Mouse (Mus musculus): Measurements from ENCODE around the gene Krt32. TPM values are rescaled to one million over a fixed set of nuclear protein-coding genes. Genes with fewer than 3 reads are reported as not detected.

The Krt32 gene
- polyA plus RNA-seq, 2 experiments from 2014 or later, result not detected

DNA sequence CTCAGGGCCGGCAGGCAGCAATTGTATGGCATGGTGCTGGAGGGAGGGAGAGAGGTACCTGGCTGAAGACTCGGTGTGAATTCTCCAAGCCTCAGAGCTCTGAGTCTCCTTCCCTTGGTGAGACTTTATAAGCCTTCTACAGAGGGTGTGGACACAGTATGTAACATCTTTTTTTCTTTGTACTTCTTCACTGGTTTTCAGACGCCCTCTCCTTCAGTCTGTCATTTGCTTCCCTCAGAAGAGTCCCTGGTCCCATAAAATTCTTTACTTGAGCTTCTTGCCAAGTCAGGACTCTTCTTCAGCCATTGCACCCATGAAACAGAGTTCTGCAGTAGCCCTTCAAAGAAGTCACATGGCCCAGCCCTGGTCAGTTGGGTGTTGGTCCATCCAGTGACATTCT, 37.6 kb downstream of the Krt32 start, which contains the start of gene Krt31:
Gene Krt31, minus strand, starts transcription at position 101 of the 400 bp plus-strand sequence.
- no peak for ATAC-seq

DNA sequence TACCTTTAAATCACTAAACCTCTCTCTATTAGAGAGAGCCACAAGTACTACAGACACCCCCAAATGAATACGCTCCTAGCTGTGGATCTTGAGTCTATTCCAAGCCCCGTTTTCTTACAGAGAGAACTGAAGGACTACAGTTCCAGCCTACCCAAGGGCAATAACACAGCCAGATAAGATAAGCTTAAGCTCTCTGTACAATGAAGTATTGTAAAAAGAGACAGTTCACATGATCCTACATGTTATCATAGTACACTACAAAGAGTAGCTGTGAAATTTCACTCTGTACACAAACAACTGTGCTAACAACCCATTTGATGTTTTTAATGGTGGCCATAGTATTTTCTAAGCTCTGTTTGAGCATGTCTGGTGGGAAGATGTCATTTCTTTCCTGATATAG, 40.8 kb downstream of the Krt32 start:
- ATAC-seq, result no peak

DNA sequence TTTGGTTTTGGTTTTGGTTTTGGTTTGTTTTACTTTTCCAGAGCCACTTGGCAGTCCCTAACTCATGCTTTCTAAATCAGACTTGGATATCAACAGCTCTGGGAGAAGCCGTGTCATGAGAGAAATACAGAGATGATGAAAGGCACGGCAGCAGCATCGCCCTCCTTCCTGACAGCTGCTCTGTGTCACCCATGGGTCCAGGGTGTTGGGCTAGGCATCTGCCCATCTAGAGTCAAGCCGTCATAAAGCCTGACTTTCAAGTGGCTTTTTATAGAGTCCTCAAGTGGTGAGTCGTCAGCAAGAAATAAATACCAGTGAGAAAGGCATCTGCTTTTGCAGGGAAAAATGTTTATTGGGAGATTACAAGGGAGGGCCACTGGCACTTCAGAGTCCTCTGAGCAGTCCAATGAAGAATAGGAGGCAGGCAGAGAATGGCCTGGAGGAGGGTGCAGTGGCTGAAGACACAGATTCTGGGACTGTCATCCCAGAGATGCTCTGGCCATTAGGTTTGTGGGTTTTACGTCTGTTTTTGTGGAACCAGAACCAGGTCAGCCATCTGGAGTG, 41.6 kb downstream of the Krt32 start:
- ATAC-seq, result no peak

DNA sequence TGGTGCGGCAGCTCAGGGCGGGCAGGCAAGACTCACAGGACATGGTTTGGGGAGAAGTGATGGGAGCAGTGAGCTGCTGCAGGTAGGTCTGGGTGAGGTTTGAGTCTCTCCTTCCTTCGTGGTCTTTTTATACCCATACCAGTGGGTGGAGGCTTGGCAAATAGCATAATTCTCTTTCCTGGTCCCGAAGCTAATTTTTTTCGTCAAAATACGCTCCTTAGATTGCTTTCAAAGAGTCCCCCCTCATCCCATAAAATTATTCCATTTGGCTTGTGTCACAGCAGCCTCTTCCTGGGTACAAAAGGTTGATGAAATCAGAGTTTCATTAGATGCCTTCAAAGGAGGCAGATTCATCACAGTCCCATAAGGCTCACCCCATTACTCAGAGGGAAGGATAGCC, 46.6 kb downstream of the Krt32 start, which contains the start of gene Krt34:
Gene Krt34, minus strand, starts transcription at position 101 of the 400 bp plus-strand sequence.
- ATAC-seq, result no peak

Other genes with a start within 250 kb of the Krt32 start
- gene Krtap4-16, start 236.6 kb downstream of the Krt32 start, polyA plus RNA-seq (2017; shearing (Covaris generic)), result not detected
- gene Gm11568, start 230.3 kb downstream of the Krt32 start, polyA plus RNA-seq (2017; shearing (Covaris generic)), result not detected
- gene Gm11559, start 223.8 kb downstream of the Krt32 start, polyA plus RNA-seq (2017; shearing (Covaris generic)), result not detected
- not detected for gene Krtap9-1, start 214.8 kb downstream of the Krt32 start, polyA plus RNA-seq (2017; shearing (Covaris generic))
- gene Gm11567, start 209.0 kb downstream of the Krt32 start, polyA plus RNA-seq (2017; shearing (Covaris generic)), result not detected
- gene Krtap31-1, start 180.3 kb downstream of the Krt32 start, polyA plus RNA-seq (2017; shearing (Covaris generic)), result not detected
- gene Gm11565, start 173.5 kb downstream of the Krt32 start, polyA plus RNA-seq (2017; shearing (Covaris generic)), result not detected
- not detected for gene Krtap31-2, start 151.9 kb downstream of the Krt32 start, polyA plus RNA-seq (2017; shearing (Covaris generic))
- gene Krtap9-5, start 139.8 kb downstream of the Krt32 start, polyA plus RNA-seq (2017; shearing (Covaris generic)), result not detected
- not detected for gene Krtap29-1, start 109.2 kb downstream of the Krt32 start, polyA plus RNA-seq (2017; shearing (Covaris generic))
- not detected for gene Krtap16-1, start 101.6 kb downstream of the Krt32 start, polyA plus RNA-seq (2017; shearing (Covaris generic))
- not detected for gene Krtap17-1, start 94.2 kb downstream of the Krt32 start, polyA plus RNA-seq (2017; shearing (Covaris generic))
- not detected for gene Krt33a, start 72.0 kb downstream of the Krt32 start, polyA plus RNA-seq (2017; shearing (Covaris generic))
- gene Krt33b, start 58.4 kb downstream of the Krt32 start, polyA plus RNA-seq (2017; shearing (Covaris generic)), result not detected
- not detected for gene Krt34, start 46.7 kb downstream of the Krt32 start, polyA plus RNA-seq (2017; shearing (Covaris generic))
- not detected for gene Krt31, start 37.7 kb downstream of the Krt32 start, polyA plus RNA-seq (2017; shearing (Covaris generic))
- gene Krt35, start 8.0 kb upstream of the Krt32 start, polyA plus RNA-seq (2017; shearing (Covaris generic)), result not detected
- not detected for gene Krt36, start 17.4 kb upstream of the Krt32 start, polyA plus RNA-seq (2017; shearing (Covaris generic))
- gene Krt13, start 33.3 kb upstream of the Krt32 start, polyA plus RNA-seq (2017; shearing (Covaris generic)), result not detected
- gene Krt15, start 47.7 kb upstream of the Krt32 start, polyA plus RNA-seq (2017; shearing (Covaris generic)), result not detected
- gene Krt19, start 60.4 kb upstream of the Krt32 start, polyA plus RNA-seq (2017; shearing (Covaris generic)), result not detected
- not detected for gene Krt9, start 105.0 kb upstream of the Krt32 start, polyA plus RNA-seq (2017; shearing (Covaris generic))
- gene Krt14, start 119.3 kb upstream of the Krt32 start, polyA plus RNA-seq (2017; shearing (Covaris generic)), result not detected
- gene Krt16, start 160.7 kb upstream of the Krt32 start, polyA plus RNA-seq (2017; shearing (Covaris generic)), result not detected
- 1 to 10 TPM in 1 of 2 experiments, under 1 TPM in 1; 0.99 to 1.1 TPM for gene Krt17, start 172.8 kb upstream of the Krt32 start, polyA plus RNA-seq (2017; shearing (Covaris generic))
- gene Krt42, start 181.6 kb upstream of the Krt32 start, polyA plus RNA-seq (2017; shearing (Covaris generic)), result not detected
- 1,000 to 10,000 TPM; 1,765 to 2,357 TPM for gene Eif1, start 231.7 kb upstream of the Krt32 start, polyA plus RNA-seq (2017; shearing (Covaris generic))
- gene Gast, start 246.2 kb upstream of the Krt32 start, polyA plus RNA-seq (2017; shearing (Covaris generic)), result not detected

Measured in activated CD4-positive, CD25-positive, alpha-beta regulatory T cell, adult 4 months (primary cell).